Mouse (Mus musculus): ENCODE results near the gene Mipol1.

GRCm38 (mm10) chr12:57186126-57186525, 44.1 kb upstream of the Mipol1 start:
- TF ChIP-seq CTCF (conservative IDR thresholded peaks at IDR 0.05; ENCODE audit: insufficient read depth, insufficient read length, low read depth, low read length), result no peak
- no peak for TF ChIP-seq POLR2A (IDR thresholded peaks at IDR 0.05; ENCODE audit: low read depth, low read length)

Data from kidney, adult 2 months (tissue).